Mouse (Mus musculus) intestine, postnatal 0 days (tissue): Measurements from ENCODE around the gene Foxl1. TPM values are rescaled to one million over a fixed set of nuclear protein-coding genes. Genes with fewer than 3 reads are reported as not detected.

Source experiments
- ATAC-seq: fragments of 200-750 bp; cut with Nextera tagmentation; 2 replicates; pipeline ENCODE4 v1.8.0; 2017; ENCODE audit warnings: mild to moderate bottlenecking, moderate TSS enrichment, moderate library complexity
- H3K27ac ChIP-seq: fragments of 300-500 bp; sonication (generic); 2 replicates; pipeline ENCODE4 v1.5.1; 2014; ENCODE audit warnings: mild to moderate bottlenecking, low read depth, low read length, moderate library complexity
- H3K27me3 ChIP-seq: fragments of 300-500 bp; sonication (generic); replicated peaks from 2 replicates; pipeline ENCODE4 v1.6.1; 2014; ENCODE audit warnings: low read length, mixed read lengths; ENCODE audit not compliant: control insufficient read depth, insufficient read depth
- H3K36me3 ChIP-seq: fragments of 300-500 bp; sonication (generic); 2 replicates; pipeline ENCODE4 v1.6.1; 2014; ENCODE audit warnings: mild to moderate bottlenecking, moderate library complexity; ENCODE audit not compliant: control insufficient read depth, insufficient read depth
- H3K4me1 ChIP-seq: fragments of 300-500 bp; sonication (generic); replicated peaks from 2 replicates; pipeline ENCODE4 v1.6.1; 2014; ENCODE audit warnings: antibody characterized with exemption, low read length, mixed read lengths; ENCODE audit not compliant: control insufficient read depth, insufficient read depth
- H3K4me2 ChIP-seq: fragments of 300-500 bp; sonication (generic); replicated peaks from 2 replicates; pipeline ENCODE4 v1.6.1; 2014; ENCODE audit warnings: low read depth, mild to moderate bottlenecking, moderate library complexity
- H3K4me3 ChIP-seq: fragments of 300-500 bp; sonication (generic); 2 replicates; pipeline ENCODE4 v1.5.1; 2014; ENCODE audit warnings: low read depth, low read length
- H3K9ac ChIP-seq: fragments of 300-500 bp; sonication (generic); 2 replicates; pipeline ENCODE4 v1.6.1; 2014; ENCODE audit warnings: mild to moderate bottlenecking, low read depth, low read length
- H3K9me3 ChIP-seq: fragments of 300-500 bp; sonication (generic); 2 replicates; pipeline ENCODE4 v1.6.1; 2016; ENCODE audit warnings: mixed run types; ENCODE audit not compliant: control insufficient read depth
- CTCF ChIP-seq: sonication (generic); IDR thresholded peaks from 2 replicates; pipeline ENCODE4 v1.5.1; 2016; ENCODE audit warnings: low read depth, mild to moderate bottlenecking, control low read depth, antibody characterized with exemption, moderate library complexity
- WGBS: fragments of 180-500 bp; shearing (Covaris S2); extraction: QIAGEN DNeasy Blood & Tissue Kit; methylation state at CpG from one replicate; pipeline ENCODE4 v1.1.7; 2014; 5-methylcytosine and 5-hydroxymethylcytosine counted together
- microRNA-seq: library from miRNA; unstranded; fragments of <30 nt; microRNA quantifications from one replicate; pipeline ENCODE4, GENCODE M21; 2016
- polyA plus RNA-seq: library from polyadenylated mRNA; unstranded; fragments of >200 nt; fragmentation: Nextera tagmentation; extraction: Ambion mirVana; gene quantifications from 2 replicates; pipeline ENCODE4 v1.2.1, GENCODE M21; 2015

Gene Foxl1
- polyA plus RNA-seq, 1 experiment from 2014 or later = 2.8 TPM

DNA sequence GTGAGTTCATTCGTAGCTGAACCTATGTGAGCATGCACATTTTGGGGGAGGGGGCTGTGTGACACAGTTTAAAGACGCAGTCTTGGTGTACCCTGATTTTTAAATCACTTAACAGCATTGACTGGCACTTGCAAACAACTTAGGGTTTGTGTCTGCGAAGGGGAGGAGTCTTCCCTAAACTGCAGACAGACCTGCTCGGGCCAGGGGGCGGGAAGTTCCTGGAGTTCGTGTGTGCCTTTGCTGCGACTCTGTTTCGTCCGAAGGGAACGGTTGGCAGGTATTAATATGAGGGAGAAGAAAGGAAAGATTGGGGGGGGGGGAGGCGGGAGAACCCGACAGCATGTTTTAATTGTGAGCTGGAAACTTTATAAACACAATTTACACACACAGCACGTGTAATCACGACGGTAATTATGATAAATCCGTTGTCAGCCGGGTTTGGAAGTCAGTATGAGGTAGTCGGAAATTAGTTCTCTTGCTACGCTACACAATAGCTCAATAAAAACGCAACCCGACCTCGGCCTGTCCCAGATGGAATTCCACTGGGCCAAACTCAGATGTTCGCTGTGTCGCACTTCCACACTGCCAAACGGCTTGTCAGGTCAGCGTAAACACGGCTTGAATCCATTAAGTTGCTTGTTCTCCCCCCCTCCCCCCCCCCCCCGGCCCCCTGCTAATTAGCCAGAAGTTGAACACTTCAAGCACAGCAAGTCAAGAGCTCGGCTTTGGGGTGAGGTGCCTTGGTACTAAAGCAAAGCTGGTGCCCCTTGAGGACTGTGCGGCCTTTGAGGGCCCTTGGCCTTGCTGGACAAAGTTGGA lies 47.2 kb downstream of the Foxl1 start:
- H3K27me3 ChIP-seq = no peaks in the 10 kb centered on the region
- no peaks in the 10 kb centered on the region for H3K4me1 ChIP-seq
- H3K9me3 ChIP-seq = no peaks in the 10 kb centered on the region
- no peak for ATAC-seq
- no peak overlapping the region for H3K27ac ChIP-seq
- H3K4me3 ChIP-seq = no peak overlapping the region
- no peak overlapping the region for H3K4me2 ChIP-seq
- H3K9ac ChIP-seq = no peak overlapping the region
- 38% methylated on average over 29 of the region's 30 CpGs for WGBS
- H3K36me3 ChIP-seq = no peaks in the 10 kb centered on the region
- TF ChIP-seq CTCF = no peak

DNA sequence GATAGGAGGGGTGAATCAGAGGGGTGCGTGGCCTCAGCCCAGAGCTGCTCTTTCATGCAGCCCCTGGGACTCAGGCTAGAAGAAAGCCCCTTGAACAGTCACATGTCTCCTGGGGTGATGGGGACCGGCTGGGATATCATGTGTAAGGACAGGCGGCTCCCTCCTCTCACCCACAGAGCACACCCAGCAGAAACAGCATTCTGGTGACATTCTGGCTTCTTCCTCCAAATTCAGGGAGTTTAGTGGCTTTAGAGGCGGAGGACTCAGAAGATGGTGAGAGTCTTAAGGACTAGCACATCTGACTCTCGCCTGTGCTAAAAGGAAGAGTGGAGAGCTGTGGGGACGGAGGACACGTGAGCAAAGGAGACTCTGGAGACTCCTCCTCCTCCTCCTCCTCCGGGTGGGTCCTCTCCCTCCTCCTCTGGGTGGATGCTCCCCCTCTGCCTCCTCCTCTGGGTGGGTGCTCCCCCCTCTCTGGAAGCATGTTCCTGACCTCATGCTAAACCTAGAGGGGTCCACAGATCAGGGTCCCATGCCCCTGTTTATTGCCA lies 47.9 kb downstream of the Foxl1 start:
- Histone ChIP-seq H3K9me3 (no peaks in the 10 kb centered on the region), H3K27ac (no peak overlapping the region), H3K9ac (no peak overlapping the region), H3K4me1 (no peaks in the 10 kb centered on the region), H3K4me2 (no peak overlapping the region), H3K4me3 (no peak overlapping the region), H3K27me3 (no peaks in the 10 kb centered on the region), H3K36me3 (no peaks in the 10 kb centered on the region)
- ATAC-seq = no peak
- no peak for TF ChIP-seq CTCF
- 81% methylated on average over 8 of the region's 8 CpGs for WGBS

DNA sequence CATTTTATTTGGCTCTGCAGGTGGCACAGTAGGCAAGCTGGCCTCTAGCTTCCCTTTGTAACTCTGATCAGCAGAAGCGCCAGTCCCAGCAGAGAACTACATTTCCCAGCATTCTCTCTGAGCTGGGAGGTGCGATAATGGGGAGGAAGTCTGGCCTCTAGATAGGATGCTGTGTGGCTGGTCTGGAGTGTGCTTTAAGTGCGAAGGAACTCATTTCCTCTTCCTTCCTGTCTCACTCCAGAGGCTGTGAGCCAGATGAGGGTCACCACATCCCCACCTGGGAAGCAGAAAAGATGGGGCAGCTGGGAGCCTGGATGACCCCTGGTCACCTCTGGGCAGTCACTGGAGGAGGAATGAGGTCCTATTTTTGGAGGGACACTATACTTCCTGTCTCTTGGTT lies 48.6 kb downstream of the Foxl1 start:
- no peak for ATAC-seq
- no peaks in the 10 kb centered on the region for H3K36me3 ChIP-seq
- H3K4me3 ChIP-seq = no peak overlapping the region
- H3K4me1 ChIP-seq = no peaks in the 10 kb centered on the region
- H3K27ac ChIP-seq = no peak overlapping the region
- no peak overlapping the region for H3K9ac ChIP-seq
- WGBS = 37% methylated on average over 3 of the region's 3 CpGs
- no peaks in the 10 kb centered on the region for H3K9me3 ChIP-seq
- no peak for TF ChIP-seq CTCF
- H3K27me3 ChIP-seq = no peaks in the 10 kb centered on the region
- no peak overlapping the region for H3K4me2 ChIP-seq

Small RNA genes within 50 kb of the gene (microRNA-seq; reads per million reads assigned to microRNA genes)
- not detected for gene Gm27530

Other genes with a start within 250 kb of the Foxl1 start
- 49.8 and 50.1 TPM in 2 replicates for gene Foxf1, start 43.6 kb upstream of the Foxl1 start, polyA plus RNA-seq
- 24.9 and 25.1 TPM in 2 replicates for gene Mthfsd, start 19.5 kb upstream of the Foxl1 start, polyA plus RNA-seq
- 0.48 and 0.60 TPM in 2 replicates for gene Foxc2, start 11.8 kb upstream of the Foxl1 start, polyA plus RNA-seq